ENCODE assay signal across 22 mouse cellular contexts in genomic region chr8:109073715-109074114, GRCm38 (mm10).
DNase-seq lines count a peak whose midpoint lies in the region; ATAC-seq and TF ChIP-seq lines count a peak whose summit lies in the region.
"Had no signal": no experiment of that assay in that cellular context is flagged by ENCODE, and none has a peak within 500 bp of the region (broad histone marks: within the 10 kb centered on the region; RNA-seq: fewer than 3 reads in every experiment).

No protein-coding gene starts in this region.

- no peaks in the 10 kb centered on the region for H3K9me3 ChIP-seq in lung, postnatal 0 days (ENCODE audit: low read length)

- H3K36me3 ChIP-seq in lung, postnatal 0 days (ENCODE audit: insufficient read depth, low read length), result no peaks in the 10 kb centered on the region
- H3K36me3 ChIP-seq: embryonic facial prominence, embryonic 13.5 days; embryonic facial prominence, embryonic 15.5 days; forebrain, embryonic 10.5 days; forebrain, embryonic 12.5 days had no signal

- H3K9ac ChIP-seq in lung, postnatal 0 days (replicated peaks; ENCODE audit: low read depth), result no peak overlapping the region
- H3K9ac ChIP-seq: embryonic facial prominence, embryonic 13.5 days; embryonic facial prominence, embryonic 15.5 days; forebrain, embryonic 12.5 days had no signal

- H3K27ac ChIP-seq in lung, postnatal 0 days (ENCODE audit: low read length), result no peak overlapping the region
- H3K27ac ChIP-seq: embryonic facial prominence, embryonic 13.5 days; embryonic facial prominence, embryonic 15.5 days; forebrain, embryonic 10.5 days; forebrain, embryonic 12.5 days had no signal

- TF ChIP-seq EP300 in lung, postnatal 0 days (IDR thresholded peaks at IDR 0.05), result peak; percentile 69

- 0 out of 2 replicates have a peak, but pooled peaks cover 3% of the 10 kb centered on the region for H3K4me1 ChIP-seq in lung, postnatal 0 days (ENCODE audit: insufficient read depth, low read depth, low read length)
- H3K4me1 ChIP-seq: embryonic facial prominence, embryonic 15.5 days had no signal

- H3K27me3 ChIP-seq in lung, postnatal 0 days (replicated peaks; ENCODE audit: insufficient read depth, low read length), result no peaks in the 10 kb centered on the region
- H3K27me3 ChIP-seq: embryonic facial prominence, embryonic 13.5 days; embryonic facial prominence, embryonic 15.5 days; forebrain, embryonic 12.5 days had no signal

- 79% methylated on average over 4 of the region's 4 CpGs for WGBS in lung, postnatal 0 days

- H3K4me3 ChIP-seq in lung, postnatal 0 days (ENCODE audit: low read depth, low read length), result no peak overlapping the region
- H3K4me3 ChIP-seq: embryonic facial prominence, embryonic 13.5 days; embryonic facial prominence, embryonic 15.5 days; erythroblast, embryonic 14.5 days; forebrain, embryonic 10.5 days; forebrain, embryonic 12.5 days had no signal

- TF ChIP-seq CTCF in lung, postnatal 0 days (IDR thresholded peaks at IDR 0.05), result no peak

- 0 out of 2 replicates have a peak, but pooled peaks have one; percentile 28 for ATAC-seq in lung, postnatal 0 days
- ATAC-seq in megakaryocyte, adult 5-6 weeks (ENCODE audit: poor library complexity, severe bottlenecking), result no peak
- ATAC-seq: forebrain, embryonic 14.5 days; forebrain, embryonic 16.5 days had no signal

- DNase-seq in lung, postnatal 0 days (ENCODE audit: low spot score), result peak; percentile 53
- no peak for DNase-seq in lung, postnatal 10 days
- peak; percentile 16 for DNase-seq in lung, postnatal 36 days
- DNase-seq in lung, adult 18-20 months, result no peak
- DNase-seq: adrenal gland, adult 2 months; adrenal gland, postnatal 10 days; adrenal gland, postnatal 25 days; cerebellum, adult 11 months; cerebellum, adult 18-20 months; cerebellum, adult 8-10 months; cerebellum, adult 9-11 months; cerebellum, postnatal 14 days; cerebellum, postnatal 36 days; embryo, embryonic 11 days had no signal

- H3K4me2 ChIP-seq in lung, postnatal 0 days (replicated peaks; ENCODE audit: low read depth, low read length), result no peak overlapping the region
- H3K4me2 ChIP-seq: embryonic facial prominence, embryonic 13.5 days; embryonic facial prominence, embryonic 15.5 days; forebrain, embryonic 12.5 days had no signal

Comparison
In these comparisons a context has a peak if more than half of its experiments do, and no peak if none do; other contexts are left out.
1. DNase-seq: peak in lung, postnatal 0 days (single experiment) and lung, postnatal 36 days (single experiment); none in lung, postnatal 10 days (single experiment) and lung, adult 18-20 months (0 of 2).